Mouse (Mus musculus) MEL (cell line): ENCODE results near the gene Sptbn1.

ENCODE experiments used
- BHLHE40 ChIP-seq: IDR thresholded peaks from 2 replicates; pipeline ENCODE4 v1.6.1; 2012; ENCODE audit warnings: low read depth, mild to moderate bottlenecking, inconsistent platforms, low read length, improper control_type of control experiment, borderline replicate concordance
- CHD2 ChIP-seq: IDR thresholded peaks from 2 replicates; pipeline ENCODE4 v1.6.1; 2011; ENCODE audit warnings: low read length, improper control_type of control experiment
- CTCF ChIP-seq, 3 experiments: IDR thresholded peaks in 2 of 3; conservative IDR thresholded peaks in 1 of 3; 2 replicates each; pipeline ENCODE4 v1.5.1; 2011 to 2012; ENCODE audit warnings: low read length in 3 of 3, low read depth in 2 of 3, mild to moderate bottlenecking in 2 of 3, improper control_type of control experiment in 1 of 3, inconsistent platforms in 1 of 3, mixed read lengths in 1 of 3, moderate library complexity in 1 of 3; ENCODE audit not compliant: control insufficient read depth in 1 of 3, insufficient read depth in 1 of 3, poor library complexity in 1 of 3, severe bottlenecking in 1 of 3
- JUND ChIP-seq: IDR thresholded peaks from 2 replicates; pipeline ENCODE4 v1.6.1; 2011; ENCODE audit warnings: low read depth, mild to moderate bottlenecking, improper control_type of control experiment, low read length
- KAT2A ChIP-seq: conservative IDR thresholded peaks from 2 replicates; pipeline ENCODE4 v1.6.1; 2012; ENCODE audit warnings: low read depth, low read length, improper control_type of control experiment, inconsistent platforms
- MAX ChIP-seq: IDR thresholded peaks from 2 replicates; pipeline ENCODE4 v1.6.1; 2011; ENCODE audit warnings: low read length, improper control_type of control experiment
- NRF1 ChIP-seq: IDR thresholded peaks from 2 replicates; pipeline ENCODE4 v1.6.1; 2014; ENCODE audit warnings: low read depth, mild to moderate bottlenecking, inconsistent platforms, low read length, improper control_type of control experiment, moderate library complexity; ENCODE audit not compliant: poor library complexity, insufficient read depth, severe bottlenecking
- POLR2A ChIP-seq, 2 experiments: IDR thresholded peaks; 2 replicates each; pipeline ENCODE4 v1.6.1; 2011 to 2012; ENCODE audit warnings: low read length in 2 of 2, mild to moderate bottlenecking in 2 of 2, control low read depth in 1 of 2, improper control_type of control experiment in 1 of 2, low read depth in 1 of 2, moderate library complexity in 1 of 2; ENCODE audit not compliant: control insufficient read depth in 1 of 2, insufficient read depth in 1 of 2, poor library complexity in 1 of 2
- POLR2AphosphoS5 ChIP-seq: IDR thresholded peaks from 2 replicates; pipeline ENCODE4 v1.6.1; 2012; ENCODE audit warnings: low read depth, borderline replicate concordance, mild to moderate bottlenecking, inconsistent platforms, low read length, moderate library complexity, mixed read lengths
- SIN3A ChIP-seq: IDR thresholded peaks from 2 replicates; pipeline ENCODE4 v1.6.1; 2012; ENCODE audit warnings: low read length, improper control_type of control experiment, inconsistent platforms
- USF1 ChIP-seq: IDR thresholded peaks from 2 replicates; pipeline ENCODE4 v1.6.1; 2014; ENCODE audit warnings: low read depth, mild to moderate bottlenecking, inconsistent platforms, low read length, improper control_type of control experiment, moderate library complexity
- ZC3H11A ChIP-seq: IDR thresholded peaks from 2 replicates; pipeline ENCODE4 v1.6.1; 2012; ENCODE audit warnings: low read depth, mild to moderate bottlenecking, inconsistent platforms, low read length, improper control_type of control experiment

- TF ChIP-seq CHD2 (no peak), CTCF (IDR thresholded peaks at IDR 0.05 in 2 of 3, conservative IDR thresholded peaks at IDR 0.05 in 1 of 3; ENCODE audit: control insufficient read depth in 1 of 3, insufficient read depth in 1 of 3, low read depth in 2 of 3, low read length in 3 of 3, poor library complexity in 1 of 3, severe bottlenecking in 1 of 3) (no peak), ZC3H11A (no peak), JUND (no peak), BHLHE40 (no peak), KAT2A (no peak), USF1 (no peak), SIN3A (no peak), POLR2A (IDR thresholded peaks at IDR 0.05; ENCODE audit: control insufficient read depth in 1 of 2, insufficient read depth in 1 of 2, low read depth in 1 of 2, low read length in 2 of 2, poor library complexity in 1 of 2) (no peak), NRF1 (no peak), POLR2AphosphoS5 (no peak), MAX (no peak)
These were observed 26.3 kb upstream of the Sptbn1 start for GRCm38 (mm10) chr11:30294279-30294678.
